In genomic region chr4:144441582-144441981, GRCm38 (mm10) we compare ENCODE assay signal across 51 mouse cellular contexts. TPM values are rescaled to one million over a fixed set of nuclear protein-coding genes. Genes with fewer than 3 reads are reported as not detected.
"Had no signal": no experiment of that assay in that cellular context is flagged by ENCODE, and none has a peak within 500 bp of the region (broad histone marks: within the 10 kb centered on the region; RNA-seq: fewer than 3 reads in every experiment).

No protein-coding gene starts in this region.

- H3K4me1 ChIP-seq: heart, embryonic 12.5 days; heart, embryonic 13.5 days; heart, embryonic 15.5 days; hindbrain, embryonic 10.5 days; hindbrain, embryonic 12.5 days; hindbrain, embryonic 13.5 days; hindbrain, embryonic 15.5 days; intestine, embryonic 15.5 days; kidney, embryonic 15.5 days had no signal

- DNase-seq: heart, postnatal 10 days; heart, postnatal 14 days; heart, postnatal 36 days; heart, postnatal 4 days; kidney, adult 11 months; kidney, adult 18-20 months; kidney, adult 2 months; kidney, adult 8-10 months; kidney, adult 9 months; kidney, postnatal 10 days; kidney, postnatal 14 days; kidney, postnatal 25 days; kidney, postnatal 36 days; kidney, postnatal 4 days; layer of hippocampus, adult 9-11 months; layer of hippocampus, postnatal 36 days had no signal

- H3K27me3 ChIP-seq: heart, embryonic 12.5 days; heart, embryonic 13.5 days; heart, embryonic 15.5 days; hindbrain, embryonic 12.5 days; hindbrain, embryonic 13.5 days; hindbrain, embryonic 15.5 days; intestine, embryonic 15.5 days; kidney, embryonic 15.5 days had no signal

- H3K36me3 ChIP-seq: heart, embryonic 12.5 days; heart, embryonic 13.5 days; heart, embryonic 15.5 days; hindbrain, embryonic 10.5 days; hindbrain, embryonic 12.5 days; hindbrain, embryonic 13.5 days; hindbrain, embryonic 15.5 days; intestine, embryonic 15.5 days; kidney, embryonic 15.5 days had no signal

- ATAC-seq: hindbrain, embryonic 16.5 days; hindbrain, postnatal 0 days; inflammation-experienced regulatory T-cells, adult 6 months; intestine, embryonic 15.5 days; intestine, embryonic 16.5 days; intestine, postnatal 0 days had no signal

- H3K27ac ChIP-seq: heart, embryonic 13.5 days; heart, embryonic 15.5 days; hindbrain, embryonic 10.5 days; hindbrain, embryonic 12.5 days; hindbrain, embryonic 13.5 days; hindbrain, embryonic 14.5 days; hindbrain, embryonic 15.5 days; hindbrain, postnatal 0 days; intestine, embryonic 15.5 days; kidney, embryonic 15.5 days; kidney, postnatal 0 days; layer of hippocampus, adult 2 months; left cerebral cortex, adult 2 months had no signal

- H3K4me3 ChIP-seq: heart, embryonic 12.5 days; heart, embryonic 13.5 days; heart, embryonic 15.5 days; hindbrain, embryonic 10.5 days; hindbrain, embryonic 12.5 days; hindbrain, embryonic 13.5 days; hindbrain, embryonic 15.5 days; intestine, embryonic 15.5 days; kidney, embryonic 15.5 days; layer of hippocampus, adult 2 months; left cerebral cortex, adult 2 months had no signal

- H3K9me3 ChIP-seq: heart, embryonic 15.5 days; hindbrain, embryonic 15.5 days; intestine, embryonic 15.5 days; kidney, embryonic 15.5 days had no signal

RNA-seq across cellular contexts. Expression of gene 1700012P22Rik, which starts 3.0 kb away (rescaled TPM):
- total RNA-seq: heart, postnatal 10 days; heart, postnatal 14 days; heart, postnatal 25 days; heart, postnatal 36 days; heart, postnatal 4 days; hematopoietic stem cell, adult 5-6 weeks; hindbrain, postnatal 0 days; layer of hippocampus, adult 18-20 months; layer of hippocampus, adult 2 months; layer of hippocampus, adult 8-10 months; layer of hippocampus, postnatal 10 days; layer of hippocampus, postnatal 25 days; layer of hippocampus, postnatal 36 days; left cerebral cortex, adult 18-20 months; left cerebral cortex, adult 2 months had no signal
- polyA plus RNA-seq: heart, embryonic 11.5 days; heart, embryonic 12.5 days; heart, embryonic 13.5 days; heart, embryonic 14.5 days; heart, embryonic 15.5 days; heart, embryonic 16.5 days; heart, postnatal 0 days; hindbrain, embryonic 13.5 days; hindbrain, embryonic 14.5 days; hindbrain, embryonic 15.5 days; hindbrain, embryonic 16.5 days; inflammation-experienced regulatory T-cells, adult 6 months; intestine, embryonic 14.5 days; intestine, embryonic 15.5 days; intestine, embryonic 16.5 days; intestine, postnatal 0 days; kidney, adult 2 months; kidney, embryonic 14.5 days; kidney, embryonic 15.5 days; kidney, embryonic 16.5 days; kidney, postnatal 0 days; large intestine, adult 2 months had no signal

RNA-seq across cellular contexts. Expression of gene Gm9944, which starts 11.5 kb away (rescaled TPM):
- total RNA-seq: heart, postnatal 10 days; heart, postnatal 14 days; heart, postnatal 25 days; heart, postnatal 36 days; heart, postnatal 4 days; hematopoietic stem cell, adult 5-6 weeks; hindbrain, postnatal 0 days; layer of hippocampus, adult 18-20 months; layer of hippocampus, adult 2 months; layer of hippocampus, adult 8-10 months; layer of hippocampus, postnatal 10 days; layer of hippocampus, postnatal 14 days; layer of hippocampus, postnatal 25 days; layer of hippocampus, postnatal 36 days; left cerebral cortex, adult 18-20 months; left cerebral cortex, adult 2 months had no signal
- polyA plus RNA-seq: heart, embryonic 11.5 days; heart, embryonic 12.5 days; heart, embryonic 13.5 days; heart, embryonic 14.5 days; heart, embryonic 15.5 days; heart, embryonic 16.5 days; heart, postnatal 0 days; hindbrain, embryonic 10.5 days; hindbrain, embryonic 11.5 days; hindbrain, embryonic 12.5 days; hindbrain, embryonic 13.5 days; hindbrain, embryonic 14.5 days; hindbrain, embryonic 15.5 days; hindbrain, embryonic 16.5 days; hindbrain, postnatal 0 days; inflammation-experienced regulatory T-cells, adult 6 months; intestine, embryonic 14.5 days; intestine, embryonic 15.5 days; intestine, embryonic 16.5 days; intestine, postnatal 0 days; kidney, adult 2 months; kidney, embryonic 14.5 days; kidney, embryonic 15.5 days; kidney, embryonic 16.5 days; kidney, postnatal 0 days; large intestine, adult 2 months had no signal

RNA-seq across cellular contexts. Expression of gene Aadacl3, which starts 22.0 kb away (rescaled TPM):
- total RNA-seq: heart, postnatal 10 days; heart, postnatal 14 days; heart, postnatal 25 days; heart, postnatal 36 days; heart, postnatal 4 days; hematopoietic stem cell, adult 5-6 weeks; hindbrain, postnatal 0 days; layer of hippocampus, adult 18-20 months; layer of hippocampus, adult 2 months; layer of hippocampus, adult 8-10 months; layer of hippocampus, postnatal 10 days; layer of hippocampus, postnatal 14 days; layer of hippocampus, postnatal 25 days; layer of hippocampus, postnatal 36 days; left cerebral cortex, adult 18-20 months; left cerebral cortex, adult 2 months had no signal
- polyA plus RNA-seq: heart, embryonic 11.5 days; heart, embryonic 12.5 days; heart, embryonic 13.5 days; heart, embryonic 14.5 days; heart, embryonic 15.5 days; heart, embryonic 16.5 days; heart, postnatal 0 days; hindbrain, embryonic 10.5 days; hindbrain, embryonic 11.5 days; hindbrain, embryonic 12.5 days; hindbrain, embryonic 13.5 days; hindbrain, embryonic 14.5 days; hindbrain, embryonic 15.5 days; hindbrain, embryonic 16.5 days; hindbrain, postnatal 0 days; inflammation-experienced regulatory T-cells, adult 6 months; intestine, embryonic 14.5 days; intestine, embryonic 15.5 days; intestine, embryonic 16.5 days; intestine, postnatal 0 days; kidney, adult 2 months; kidney, embryonic 14.5 days; kidney, embryonic 15.5 days; kidney, embryonic 16.5 days; kidney, postnatal 0 days; large intestine, adult 2 months had no signal

RNA-seq across cellular contexts. Expression of gene Pramef12, which starts 33.3 kb away (rescaled TPM):
- total RNA-seq: heart, postnatal 10 days; heart, postnatal 14 days; heart, postnatal 25 days; heart, postnatal 36 days; heart, postnatal 4 days; hematopoietic stem cell, adult 5-6 weeks; hindbrain, postnatal 0 days; layer of hippocampus, adult 18-20 months; layer of hippocampus, adult 2 months; layer of hippocampus, adult 8-10 months; layer of hippocampus, postnatal 10 days; layer of hippocampus, postnatal 14 days; layer of hippocampus, postnatal 25 days; layer of hippocampus, postnatal 36 days; left cerebral cortex, adult 18-20 months; left cerebral cortex, adult 2 months had no signal
- polyA plus RNA-seq: heart, embryonic 11.5 days; heart, embryonic 14.5 days; heart, embryonic 15.5 days; hindbrain, embryonic 10.5 days; hindbrain, embryonic 13.5 days; hindbrain, embryonic 14.5 days; hindbrain, embryonic 15.5 days; hindbrain, embryonic 16.5 days; hindbrain, postnatal 0 days; inflammation-experienced regulatory T-cells, adult 6 months; intestine, embryonic 14.5 days; intestine, embryonic 15.5 days; intestine, embryonic 16.5 days; intestine, postnatal 0 days had no signal
